Comparison of ENCODE assay signal across 19 mouse cellular contexts in the genomic region with DNA sequence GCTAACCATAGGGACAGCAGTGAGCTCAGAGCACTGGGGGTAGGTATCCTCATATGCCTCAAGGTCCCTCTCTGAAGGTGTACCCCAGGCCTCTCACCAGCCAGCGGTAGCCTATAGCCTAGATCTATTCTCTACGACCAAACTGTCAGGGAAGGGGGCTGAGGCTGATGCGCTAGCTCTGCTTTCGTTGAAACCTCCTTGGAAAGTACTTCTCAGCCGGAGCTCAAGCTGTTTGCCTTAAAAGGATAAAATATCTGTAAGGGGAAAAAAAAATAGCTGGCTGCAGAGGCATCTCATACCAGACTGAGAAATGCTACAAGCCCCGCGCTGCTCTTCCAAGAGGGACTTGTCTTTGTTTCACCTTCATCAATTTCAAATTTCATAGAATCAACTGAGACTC.
A peak's percentile ranks its signal among the peaks of the same experiment; 100 is the strongest.
DNase-seq lines count a peak whose midpoint lies in the region; ATAC-seq and TF ChIP-seq lines count a peak whose summit lies in the region.
"Had no signal": no experiment of that assay in that cellular context is flagged by ENCODE, and none has a peak within 500 bp of the region (broad histone marks: within the 10 kb centered on the region; RNA-seq: fewer than 3 reads in every experiment).

No protein-coding gene starts in this region.

- no peak overlapping the region for H3K27ac ChIP-seq in heart, embryonic 13.5 days (replicated peaks)
- no peak overlapping the region for H3K27ac ChIP-seq in heart, embryonic 12.5 days (ENCODE audit: poor library complexity, severe bottlenecking)
- 0 out of 2 replicates have a peak overlapping the region, but pooled peaks have one; percentile 1 for H3K27ac ChIP-seq in midbrain, postnatal 0 days (ENCODE audit: low read depth, low read length)
- no peak overlapping the region for H3K27ac ChIP-seq in midbrain, embryonic 13.5 days
- peak overlapping the region; percentile 74 for H3K27ac ChIP-seq in intestine, embryonic 15.5 days
- H3K27ac ChIP-seq in stomach, postnatal 0 days (replicated peaks), result peak overlapping the region; percentile 86
- H3K27ac ChIP-seq in midbrain, embryonic 11.5 days (ENCODE audit: low read depth, low read length), result no peak overlapping the region
- H3K27ac ChIP-seq: forebrain, embryonic 15.5 days; hindbrain, embryonic 15.5 days; limb, embryonic 13.5 days; liver, embryonic 15.5 days had no signal

- no peaks in the 10 kb centered on the region for H3K27me3 ChIP-seq in heart, embryonic 13.5 days (replicated peaks)
- H3K27me3 ChIP-seq in heart, embryonic 12.5 days (replicated peaks), result no peaks in the 10 kb centered on the region
- H3K27me3 ChIP-seq in midbrain, postnatal 0 days (ENCODE audit: insufficient read depth, low read length), result no peaks in the 10 kb centered on the region
- H3K27me3 ChIP-seq in midbrain, embryonic 13.5 days, result no peaks in the 10 kb centered on the region
- H3K27me3 ChIP-seq in intestine, embryonic 15.5 days (replicated peaks), result no peaks in the 10 kb centered on the region
- H3K27me3 ChIP-seq in stomach, postnatal 0 days (ENCODE audit: control insufficient read depth, insufficient read depth, low read length), result no peaks in the 10 kb centered on the region
- no peaks in the 10 kb centered on the region for H3K27me3 ChIP-seq in midbrain, embryonic 11.5 days (ENCODE audit: control insufficient read depth, insufficient read depth, low read length)
- H3K27me3 ChIP-seq: forebrain, embryonic 15.5 days; hindbrain, embryonic 15.5 days; liver, embryonic 15.5 days; megakaryocyte, embryonic 14.5 days had no signal

- H3K4me2 ChIP-seq in heart, embryonic 13.5 days, result 0 out of 2 replicates have a peak overlapping the region, but pooled peaks have one; percentile 13
- no peak overlapping the region for H3K4me2 ChIP-seq in heart, embryonic 12.5 days
- H3K4me2 ChIP-seq in midbrain, postnatal 0 days (ENCODE audit: low read depth, low read length, poor library complexity, severe bottlenecking), result no peak overlapping the region
- no peak overlapping the region for H3K4me2 ChIP-seq in midbrain, embryonic 13.5 days (replicated peaks)
- peak overlapping the region; percentile 20; the same call in 1 of the 2 replicates for H3K4me2 ChIP-seq in intestine, embryonic 15.5 days (replicated peaks)
- peak overlapping the region; percentile 33; the same call in 1 of the 2 replicates for H3K4me2 ChIP-seq in stomach, postnatal 0 days (replicated peaks; ENCODE audit: low read depth)
- H3K4me2 ChIP-seq in midbrain, embryonic 11.5 days, result no peak overlapping the region
- H3K4me2 ChIP-seq: forebrain, embryonic 15.5 days; hindbrain, embryonic 15.5 days; limb, embryonic 13.5 days; liver, embryonic 15.5 days had no signal

- H3K36me3 ChIP-seq in heart, embryonic 13.5 days, result no peaks in the 10 kb centered on the region
- no peaks in the 10 kb centered on the region for H3K36me3 ChIP-seq in heart, embryonic 12.5 days
- H3K36me3 ChIP-seq in midbrain, postnatal 0 days (ENCODE audit: insufficient read depth, low read length), result no peaks in the 10 kb centered on the region
- H3K36me3 ChIP-seq in midbrain, embryonic 13.5 days, result no peaks in the 10 kb centered on the region
- no peaks in the 10 kb centered on the region for H3K36me3 ChIP-seq in intestine, embryonic 15.5 days
- H3K36me3 ChIP-seq in stomach, postnatal 0 days (ENCODE audit: control insufficient read depth, insufficient read depth, low read length), result no peaks in the 10 kb centered on the region
- H3K36me3 ChIP-seq in midbrain, embryonic 11.5 days (ENCODE audit: control insufficient read depth, insufficient read depth, low read length), result no peaks in the 10 kb centered on the region
- H3K36me3 ChIP-seq: forebrain, embryonic 15.5 days; hindbrain, embryonic 15.5 days; limb, embryonic 13.5 days; liver, embryonic 15.5 days had no signal

- H3K4me3 ChIP-seq in heart, embryonic 13.5 days, result no peak overlapping the region
- no peak overlapping the region for H3K4me3 ChIP-seq in heart, embryonic 12.5 days
- no peak overlapping the region for H3K4me3 ChIP-seq in midbrain, postnatal 0 days (ENCODE audit: low read depth, low read length)
- H3K4me3 ChIP-seq in midbrain, embryonic 13.5 days (replicated peaks), result no peak overlapping the region
- no peak overlapping the region for H3K4me3 ChIP-seq in intestine, embryonic 15.5 days (replicated peaks)
- no peak overlapping the region for H3K4me3 ChIP-seq in stomach, postnatal 0 days (ENCODE audit: low read depth, low read length)
- H3K4me3 ChIP-seq in midbrain, embryonic 11.5 days (ENCODE audit: low read depth, low read length), result no peak overlapping the region
- H3K4me3 ChIP-seq: erythroblast, embryonic 14.5 days; forebrain, embryonic 15.5 days; hindbrain, embryonic 15.5 days; limb, embryonic 13.5 days; liver, embryonic 15.5 days; megakaryocyte, embryonic 14.5 days had no signal

- TF ChIP-seq EP300 in stomach, postnatal 0 days (optimal IDR thresholded peaks at IDR 0.05), result no peak

- no peak for DNase-seq in midbrain, postnatal 0 days (ENCODE audit: low spot score)
- DNase-seq in stomach, postnatal 0 days (ENCODE audit: low spot score), result no peak
- DNase-seq in midbrain, embryonic 11.5 days (ENCODE audit: low spot score, missing footprints), result no peak
- DNase-seq: adrenal gland, postnatal 10 days; cerebellum, adult 11-12 months; heart, postnatal 36 days; kidney, adult 8-10 months; right cerebral cortex, postnatal 14 days; thymus, adult 2 months had no signal

- no peak for TF ChIP-seq CTCF in midbrain, postnatal 0 days (IDR thresholded peaks at IDR 0.05)
- TF ChIP-seq CTCF in stomach, postnatal 0 days (IDR thresholded peaks at IDR 0.05; ENCODE audit: low read depth), result no peak

- no peak for ATAC-seq in heart, embryonic 13.5 days (ENCODE audit: extremely low read depth, insufficient number of reproducible peaks, low FRiP score, low TSS enrichment)
- ATAC-seq in heart, embryonic 12.5 days (ENCODE audit: insufficient number of reproducible peaks, low FRiP score), result no peak
- ATAC-seq in midbrain, postnatal 0 days (ENCODE audit: low FRiP score), result no peak
- no peak for ATAC-seq in midbrain, embryonic 13.5 days
- peak; percentile 61 for ATAC-seq in intestine, embryonic 15.5 days
- peak; percentile 21; the same call in 1 of the 2 replicates for ATAC-seq in stomach, postnatal 0 days (ENCODE audit: low FRiP score, low TSS enrichment)
- ATAC-seq in midbrain, embryonic 11.5 days (ENCODE audit: low FRiP score), result no peak

- no peaks in the 10 kb centered on the region for H3K9me3 ChIP-seq in heart, embryonic 13.5 days
- H3K9me3 ChIP-seq in heart, embryonic 12.5 days (replicated peaks), result no peaks in the 10 kb centered on the region
- H3K9me3 ChIP-seq in midbrain, postnatal 0 days (ENCODE audit: low read length), result no peaks in the 10 kb centered on the region
- no peaks in the 10 kb centered on the region for H3K9me3 ChIP-seq in midbrain, embryonic 13.5 days
- no peaks in the 10 kb centered on the region for H3K9me3 ChIP-seq in intestine, embryonic 15.5 days
- H3K9me3 ChIP-seq in stomach, postnatal 0 days (ENCODE audit: control insufficient read depth, low read length), result no peaks in the 10 kb centered on the region
- no peaks in the 10 kb centered on the region for H3K9me3 ChIP-seq in midbrain, embryonic 11.5 days (ENCODE audit: control insufficient read depth, low read length)
- H3K9me3 ChIP-seq: forebrain, embryonic 15.5 days; hindbrain, embryonic 15.5 days; limb, embryonic 13.5 days; liver, embryonic 15.5 days; megakaryocyte, embryonic 14.5 days had no signal

- WGBS in heart, embryonic 13.5 days, result 51% methylated on average over 7 of the region's 7 CpGs
- 57% methylated on average over 7 of the region's 7 CpGs for WGBS in heart, embryonic 12.5 days
- WGBS in midbrain, postnatal 0 days, result 64% methylated on average over 7 of the region's 7 CpGs
- WGBS in midbrain, embryonic 13.5 days, result 84% methylated on average over 7 of the region's 7 CpGs
- WGBS in intestine, embryonic 15.5 days, result 39% methylated on average over 7 of the region's 7 CpGs
- 47% methylated on average over 7 of the region's 7 CpGs for WGBS in stomach, postnatal 0 days
- WGBS in midbrain, embryonic 11.5 days, result 81% methylated on average over 7 of the region's 7 CpGs

- H3K9ac ChIP-seq in heart, embryonic 13.5 days, result 0 out of 2 replicates have a peak overlapping the region, but pooled peaks have one; percentile 40
- no peak overlapping the region for H3K9ac ChIP-seq in heart, embryonic 12.5 days
- H3K9ac ChIP-seq in midbrain, postnatal 0 days (replicated peaks; ENCODE audit: low read length, poor library complexity, severe bottlenecking), result no peak overlapping the region
- H3K9ac ChIP-seq in midbrain, embryonic 13.5 days (replicated peaks), result no peak overlapping the region
- no peak overlapping the region for H3K9ac ChIP-seq in intestine, embryonic 15.5 days
- no peak overlapping the region for H3K9ac ChIP-seq in stomach, postnatal 0 days (ENCODE audit: low read length)
- H3K9ac ChIP-seq in midbrain, embryonic 11.5 days (ENCODE audit: low read length), result no peak overlapping the region
- H3K9ac ChIP-seq: forebrain, embryonic 15.5 days; hindbrain, embryonic 15.5 days; limb, embryonic 13.5 days; liver, embryonic 15.5 days had no signal

- 0 out of 2 replicates have a peak, but pooled peaks cover 7% of the 10 kb centered on the region for H3K4me1 ChIP-seq in heart, embryonic 13.5 days
- H3K4me1 ChIP-seq in heart, embryonic 12.5 days (replicated peaks), result peaks cover 7% of the 10 kb centered on the region
- H3K4me1 ChIP-seq in midbrain, postnatal 0 days (ENCODE audit: insufficient read depth, low read length), result peaks cover 12% of the 10 kb centered on the region; the same call in 1 of the 2 replicates
- peaks cover 11% of the 10 kb centered on the region for H3K4me1 ChIP-seq in midbrain, embryonic 13.5 days (replicated peaks)
- H3K4me1 ChIP-seq in intestine, embryonic 15.5 days (replicated peaks), result no peaks in the 10 kb centered on the region
- no peaks in the 10 kb centered on the region for H3K4me1 ChIP-seq in stomach, postnatal 0 days (replicated peaks; ENCODE audit: control insufficient read depth, insufficient read depth)
- peaks cover 5% of the 10 kb centered on the region for H3K4me1 ChIP-seq in midbrain, embryonic 11.5 days (ENCODE audit: control insufficient read depth, insufficient read depth, low read length)
- H3K4me1 ChIP-seq: liver, embryonic 15.5 days had no signal

Comparison
In these comparisons a context has a peak if more than half of its experiments do, and no peak if none do; other contexts are left out.
1. H3K27ac ChIP-seq: peak in midbrain, postnatal 0 days (single experiment), intestine, embryonic 15.5 days (single experiment) and stomach, postnatal 0 days (single experiment); none in heart, embryonic 13.5 days (single experiment), heart, embryonic 12.5 days (single experiment), midbrain, embryonic 13.5 days (single experiment) and midbrain, embryonic 11.5 days (single experiment).
2. H3K4me2 ChIP-seq: peak in heart, embryonic 13.5 days (single experiment), intestine, embryonic 15.5 days (single experiment) and stomach, postnatal 0 days (single experiment); none in heart, embryonic 12.5 days (single experiment), midbrain, postnatal 0 days (single experiment), midbrain, embryonic 13.5 days (single experiment) and midbrain, embryonic 11.5 days (single experiment).
3. ATAC-seq: peak in intestine, embryonic 15.5 days (single experiment) and stomach, postnatal 0 days (single experiment); none in heart, embryonic 13.5 days (single experiment), heart, embryonic 12.5 days (single experiment), midbrain, postnatal 0 days (single experiment), midbrain, embryonic 13.5 days (single experiment) and midbrain, embryonic 11.5 days (single experiment).